Mouse (Mus musculus): ENCODE results near the gene Ush2a. TPM values are rescaled to one million over a fixed set of nuclear protein-coding genes. Genes with fewer than 3 reads are reported as not detected.

Ush2a gene
- total and polyA plus RNA-seq, 3 experiments, result 0.11 TPM; not detected in 2

GRCm38 (mm10) chr1:188755031-188755430 is 493.2 kb downstream of the Ush2a start:
- peaks cover 31% of the 10 kb centered on the region for H3K9me3 ChIP-seq (replicated peaks)

DNA sequence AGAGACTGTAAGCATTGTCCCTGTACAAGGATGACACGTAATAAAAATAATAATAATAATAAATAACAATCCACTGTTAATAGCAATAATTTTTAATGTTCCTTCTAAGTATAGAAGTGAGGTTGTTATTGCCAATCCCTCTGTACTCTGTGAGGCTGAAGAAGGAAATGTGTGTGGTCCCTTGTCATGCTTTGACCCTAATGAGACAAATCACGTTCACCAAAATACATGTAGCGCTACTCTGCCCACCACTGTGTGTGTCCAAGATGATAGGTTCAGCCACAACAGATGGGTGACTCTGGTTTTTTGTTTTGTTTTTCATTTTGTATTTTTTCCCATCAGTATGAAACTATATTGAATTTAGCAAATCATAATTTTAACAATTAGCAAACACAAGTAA is 498.7 kb downstream of the Ush2a start:
- no peak overlapping the region for H3K4me3 ChIP-seq (ENCODE audit: low read depth, low read length)
- TF ChIP-seq GATA1 (IDR thresholded peaks at IDR 0.05; ENCODE audit: borderline replicate concordance, low read length) (no peak), CTCF (IDR thresholded peaks at IDR 0.05; ENCODE audit: low read depth, low read length) (no peak), POLR2AphosphoS5 (IDR thresholded peaks at IDR 0.05; ENCODE audit: insufficient replicate concordance, low read depth, low read length) (no peak), GATA2 (IDR thresholded peaks at IDR 0.05; ENCODE audit: borderline replicate concordance, low read depth, low read length) (no peak), TAL1 (conservative IDR thresholded peaks at IDR 0.05; ENCODE audit: low read depth, low read length) (no peak)

More at GRCm38 (mm10) chr1:188755031-188755430, 493.2 kb downstream of the Ush2a start:
- no peaks in the 10 kb centered on the region for H3K4me1 ChIP-seq (ENCODE audit: insufficient read depth, low read depth, low read length)
- TF ChIP-seq GATA2 (IDR thresholded peaks at IDR 0.05; ENCODE audit: borderline replicate concordance, low read depth, low read length) (no peak), CTCF (IDR thresholded peaks at IDR 0.05; ENCODE audit: low read depth, low read length) (no peak), TAL1 (conservative IDR thresholded peaks at IDR 0.05; ENCODE audit: low read depth, low read length) (no peak), POLR2AphosphoS5 (IDR thresholded peaks at IDR 0.05; ENCODE audit: insufficient replicate concordance, low read depth, low read length) (no peak), GATA1 (IDR thresholded peaks at IDR 0.05; ENCODE audit: borderline replicate concordance, low read length) (no peak)
- H3K36me3 ChIP-seq (replicated peaks), result no peaks in the 10 kb centered on the region
- no peaks in the 10 kb centered on the region for H3K27me3 ChIP-seq (ENCODE audit: insufficient read depth, low read length)
- H3K4me3 ChIP-seq (ENCODE audit: low read depth, low read length), result no peak overlapping the region
- ATAC-seq (ENCODE audit: extremely low read depth, insufficient number of reproducible peaks, low FRiP score, poor library complexity, severe bottlenecking), result no peak
- no peak for DNase-seq (ENCODE audit: low spot score)

GRCm38 (mm10) chr1:188762463-188762862 is 500.6 kb downstream of the Ush2a start:
- no peak for DNase-seq (ENCODE audit: low spot score)
- H3K27me3 ChIP-seq (ENCODE audit: insufficient read depth, low read length), result no peaks in the 10 kb centered on the region
- no peaks in the 10 kb centered on the region for H3K4me1 ChIP-seq (ENCODE audit: insufficient read depth, low read depth, low read length)
- H3K4me3 ChIP-seq (ENCODE audit: low read depth, low read length), result no peak overlapping the region
- H3K36me3 ChIP-seq (replicated peaks), result no peaks in the 10 kb centered on the region
- TF ChIP-seq GATA1 (IDR thresholded peaks at IDR 0.05; ENCODE audit: borderline replicate concordance, low read length) (no peak), POLR2AphosphoS5 (IDR thresholded peaks at IDR 0.05; ENCODE audit: insufficient replicate concordance, low read depth, low read length) (no peak), CTCF (IDR thresholded peaks at IDR 0.05; ENCODE audit: low read depth, low read length) (no peak), TAL1 (conservative IDR thresholded peaks at IDR 0.05; ENCODE audit: low read depth, low read length) (no peak), GATA2 (IDR thresholded peaks at IDR 0.05; ENCODE audit: borderline replicate concordance, low read depth, low read length) (no peak)
- ATAC-seq (ENCODE audit: extremely low read depth, insufficient number of reproducible peaks, low FRiP score, poor library complexity, severe bottlenecking), result no peak
- H3K9me3 ChIP-seq (replicated peaks), result peaks cover 11% of the 10 kb centered on the region

More for the DNA sequence above, 498.7 kb downstream of the Ush2a start:
- DNase-seq (ENCODE audit: low spot score), result no peak
- ATAC-seq (ENCODE audit: extremely low read depth, insufficient number of reproducible peaks, low FRiP score, poor library complexity, severe bottlenecking), result no peak
- H3K9me3 ChIP-seq (replicated peaks), result peaks cover 17% of the 10 kb centered on the region
- H3K36me3 ChIP-seq (replicated peaks), result no peaks in the 10 kb centered on the region
- no peaks in the 10 kb centered on the region for H3K27me3 ChIP-seq (ENCODE audit: insufficient read depth, low read length)
- H3K4me1 ChIP-seq (ENCODE audit: insufficient read depth, low read depth, low read length), result no peaks in the 10 kb centered on the region

- Histone ChIP-seq H3K36me3 (replicated peaks) (no peaks in the 10 kb centered on the region), H3K4me1 (ENCODE audit: insufficient read depth, low read depth, low read length) (no peaks in the 10 kb centered on the region), H3K9me3 (replicated peaks) (peaks cover 7% of the 10 kb centered on the region), H3K4me3 (ENCODE audit: low read depth, low read length) (no peak overlapping the region), H3K27me3 (ENCODE audit: insufficient read depth, low read length) (no peaks in the 10 kb centered on the region)
- DNase-seq (ENCODE audit: low spot score), result no peak
- no peak for ATAC-seq (ENCODE audit: extremely low read depth, insufficient number of reproducible peaks, low FRiP score, poor library complexity, severe bottlenecking)
- TF ChIP-seq TAL1 (conservative IDR thresholded peaks at IDR 0.05; ENCODE audit: low read depth, low read length) (no peak), POLR2AphosphoS5 (IDR thresholded peaks at IDR 0.05; ENCODE audit: insufficient replicate concordance, low read depth, low read length) (no peak), GATA2 (IDR thresholded peaks at IDR 0.05; ENCODE audit: borderline replicate concordance, low read depth, low read length) (no peak), GATA1 (IDR thresholded peaks at IDR 0.05; ENCODE audit: borderline replicate concordance, low read length) (no peak), CTCF (IDR thresholded peaks at IDR 0.05; ENCODE audit: low read depth, low read length) (no peak)
Measured at GRCm38 (mm10) chr1:188763761-188764160, 501.9 kb downstream of the Ush2a start.

DNA sequence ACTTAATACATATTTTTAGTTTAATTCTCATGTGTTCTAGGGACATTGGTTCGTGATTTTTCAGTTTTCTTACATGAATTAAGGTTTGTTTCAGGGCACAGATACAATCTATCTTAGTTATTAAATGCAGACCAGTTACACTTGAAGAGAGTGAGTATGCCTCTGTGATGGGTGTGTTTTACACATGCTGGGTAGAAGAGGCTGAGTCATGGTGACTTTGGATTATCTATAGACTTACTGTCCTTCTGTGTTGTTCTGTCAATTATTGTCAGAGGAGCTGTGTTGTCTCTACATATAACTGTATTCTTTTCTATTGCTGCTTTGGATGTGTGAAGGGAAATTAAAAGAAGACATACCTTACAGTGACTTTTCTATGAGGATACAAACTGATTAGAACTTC is 509.0 kb downstream of the Ush2a start:
- TF ChIP-seq TAL1 (conservative IDR thresholded peaks at IDR 0.05; ENCODE audit: low read depth, low read length) (no peak), GATA1 (IDR thresholded peaks at IDR 0.05; ENCODE audit: borderline replicate concordance, low read length) (no peak), CTCF (IDR thresholded peaks at IDR 0.05; ENCODE audit: low read depth, low read length) (no peak), GATA2 (IDR thresholded peaks at IDR 0.05; ENCODE audit: borderline replicate concordance, low read depth, low read length) (no peak), POLR2AphosphoS5 (IDR thresholded peaks at IDR 0.05; ENCODE audit: insufficient replicate concordance, low read depth, low read length) (no peak)
- ATAC-seq (ENCODE audit: extremely low read depth, insufficient number of reproducible peaks, low FRiP score, poor library complexity, severe bottlenecking), result no peak
- peaks cover 38% of the 10 kb centered on the region for H3K9me3 ChIP-seq (replicated peaks)
- no peaks in the 10 kb centered on the region for H3K27me3 ChIP-seq (ENCODE audit: insufficient read depth, low read length)
- H3K36me3 ChIP-seq (replicated peaks), result no peaks in the 10 kb centered on the region
- no peak for DNase-seq (ENCODE audit: low spot score)
- H3K4me1 ChIP-seq (ENCODE audit: insufficient read depth, low read depth, low read length), result no peaks in the 10 kb centered on the region
- no peak overlapping the region for H3K4me3 ChIP-seq (ENCODE audit: low read depth, low read length)

- Histone ChIP-seq H3K9me3 (replicated peaks) (peaks cover 53% of the 10 kb centered on the region), H3K36me3 (replicated peaks) (no peaks in the 10 kb centered on the region), H3K27me3 (ENCODE audit: insufficient read depth, low read length) (no peaks in the 10 kb centered on the region), H3K4me1 (ENCODE audit: insufficient read depth, low read depth, low read length) (no peaks in the 10 kb centered on the region), H3K4me3 (ENCODE audit: low read depth, low read length) (no peak overlapping the region)
- TF ChIP-seq GATA1 (IDR thresholded peaks at IDR 0.05; ENCODE audit: borderline replicate concordance, low read length) (no peak), GATA2 (IDR thresholded peaks at IDR 0.05; ENCODE audit: borderline replicate concordance, low read depth, low read length) (no peak), TAL1 (conservative IDR thresholded peaks at IDR 0.05; ENCODE audit: low read depth, low read length) (no peak), POLR2AphosphoS5 (IDR thresholded peaks at IDR 0.05; ENCODE audit: insufficient replicate concordance, low read depth, low read length) (no peak), CTCF (IDR thresholded peaks at IDR 0.05; ENCODE audit: low read depth, low read length) (no peak)
- no peak for ATAC-seq (ENCODE audit: extremely low read depth, insufficient number of reproducible peaks, low FRiP score, poor library complexity, severe bottlenecking)
- no peak for DNase-seq (ENCODE audit: low spot score)
Measured at GRCm38 (mm10) chr1:188772516-188773229, 510.9 kb downstream of the Ush2a start.
